Mouse (Mus musculus): ENCODE results near the gene Dab2ip. TPM values are rescaled to one million over a fixed set of nuclear protein-coding genes. Genes with fewer than 3 reads are reported as not detected.

The Dab2ip gene
- polyA plus RNA-seq, 1 experiment from 2014 or later: 33.2 TPM

DNA sequence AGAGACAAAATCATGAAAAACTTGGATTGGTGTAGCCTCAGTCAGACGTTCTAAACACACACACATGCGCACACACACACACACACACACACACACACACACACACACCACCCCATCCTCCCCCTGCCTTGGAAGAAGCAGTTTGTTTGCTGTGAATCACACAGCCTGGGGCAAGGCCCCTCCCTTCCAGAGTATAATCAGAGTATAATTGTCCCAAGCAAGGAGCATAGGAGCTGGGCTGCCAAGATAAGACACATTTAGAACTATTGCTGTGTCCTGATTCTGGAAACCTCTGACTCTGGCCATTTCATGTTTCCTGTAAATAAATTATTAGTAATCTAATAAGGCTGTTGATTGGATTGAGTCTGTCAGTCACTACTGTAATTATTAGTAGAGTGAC, 29.0 kb upstream of the Dab2ip start:
- WGBS: 78% methylated on average over 2 of the region's 2 CpGs
- Histone ChIP-seq H3K4me2 (ENCODE audit: low read length) (no peak overlapping the region), H3K27me3 (ENCODE audit: control insufficient read depth, insufficient read depth, low read depth, low read length) (no peaks in the 10 kb centered on the region), H3K36me3 (ENCODE audit: control insufficient read depth, insufficient read depth, low read length) (no peaks in the 10 kb centered on the region), H3K27ac (ENCODE audit: low read length) (no peak overlapping the region), H3K9me3 (replicated peaks; ENCODE audit: control insufficient read depth, low read length, poor library complexity, severe bottlenecking) (no peaks in the 10 kb centered on the region), H3K9ac (ENCODE audit: low read depth, low read length) (no peak overlapping the region), H3K4me3 (ENCODE audit: low read depth, low read length) (no peak overlapping the region), H3K4me1 (ENCODE audit: control insufficient read depth, insufficient read depth, low read length) (no peaks in the 10 kb centered on the region)
- no peak for ATAC-seq

DNA sequence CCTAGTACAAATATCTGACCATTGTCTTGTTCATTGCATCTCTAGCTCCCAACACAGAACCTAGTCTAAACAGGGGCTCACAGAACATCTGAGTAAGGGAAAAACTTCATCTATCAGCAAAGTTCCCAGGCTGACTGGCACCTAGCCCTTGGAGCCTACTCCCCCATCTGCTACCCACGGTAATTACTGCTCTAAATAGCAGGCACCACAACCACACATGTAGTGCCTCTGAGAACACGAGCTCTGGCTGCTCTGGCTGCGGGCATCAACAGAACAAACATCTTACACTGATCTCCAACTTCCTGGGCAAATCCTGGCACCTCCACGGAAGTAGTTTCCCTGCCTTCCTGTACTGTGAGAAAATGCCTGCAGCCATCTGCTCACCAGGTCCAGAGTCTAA, 28.2 kb upstream of the Dab2ip start:
- no peak for ATAC-seq
- Histone ChIP-seq H3K36me3 (ENCODE audit: control insufficient read depth, insufficient read depth, low read length) (no peaks in the 10 kb centered on the region), H3K27me3 (ENCODE audit: control insufficient read depth, insufficient read depth, low read depth, low read length) (no peaks in the 10 kb centered on the region), H3K4me3 (ENCODE audit: low read depth, low read length) (no peak overlapping the region), H3K4me1 (ENCODE audit: control insufficient read depth, insufficient read depth, low read length) (no peaks in the 10 kb centered on the region), H3K9me3 (replicated peaks; ENCODE audit: control insufficient read depth, low read length, poor library complexity, severe bottlenecking) (no peaks in the 10 kb centered on the region), H3K4me2 (ENCODE audit: low read length) (no peak overlapping the region), H3K27ac (ENCODE audit: low read length) (no peak overlapping the region), H3K9ac (ENCODE audit: low read depth, low read length) (no peak overlapping the region)
- 74% methylated on average over 4 of the region's 4 CpGs for WGBS

DNA sequence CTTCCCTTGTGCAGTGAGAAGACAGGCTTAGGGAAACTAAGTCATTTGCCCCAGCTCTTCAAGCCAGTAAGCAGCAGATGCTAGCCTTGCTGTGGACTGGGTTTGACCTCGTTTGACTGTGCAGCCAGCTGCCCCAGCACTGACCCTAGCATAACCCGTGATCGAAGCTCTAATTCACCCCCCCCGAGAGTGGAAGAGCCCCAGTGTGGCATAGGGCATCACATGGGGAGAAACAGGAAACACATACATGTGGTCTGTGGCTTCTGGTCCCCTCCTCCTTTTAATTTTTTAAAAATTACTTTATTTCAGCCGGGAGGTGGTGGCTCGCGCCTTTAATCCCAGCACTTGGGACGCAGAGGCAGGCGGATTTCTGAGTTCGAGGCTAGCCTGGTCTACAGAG, 27.3 kb upstream of the Dab2ip start:
- ATAC-seq: no peak
- Histone ChIP-seq H3K4me1 (ENCODE audit: control insufficient read depth, insufficient read depth, low read length) (no peaks in the 10 kb centered on the region), H3K27me3 (ENCODE audit: control insufficient read depth, insufficient read depth, low read depth, low read length) (no peaks in the 10 kb centered on the region), H3K27ac (ENCODE audit: low read length) (no peak overlapping the region), H3K9me3 (replicated peaks; ENCODE audit: control insufficient read depth, low read length, poor library complexity, severe bottlenecking) (no peaks in the 10 kb centered on the region), H3K4me3 (ENCODE audit: low read depth, low read length) (no peak overlapping the region), H3K4me2 (ENCODE audit: low read length) (no peak overlapping the region), H3K36me3 (ENCODE audit: control insufficient read depth, insufficient read depth, low read length) (no peaks in the 10 kb centered on the region), H3K9ac (ENCODE audit: low read depth, low read length) (no peak overlapping the region)
- WGBS: 90% methylated on average over 10 of the region's 10 CpGs

DNA sequence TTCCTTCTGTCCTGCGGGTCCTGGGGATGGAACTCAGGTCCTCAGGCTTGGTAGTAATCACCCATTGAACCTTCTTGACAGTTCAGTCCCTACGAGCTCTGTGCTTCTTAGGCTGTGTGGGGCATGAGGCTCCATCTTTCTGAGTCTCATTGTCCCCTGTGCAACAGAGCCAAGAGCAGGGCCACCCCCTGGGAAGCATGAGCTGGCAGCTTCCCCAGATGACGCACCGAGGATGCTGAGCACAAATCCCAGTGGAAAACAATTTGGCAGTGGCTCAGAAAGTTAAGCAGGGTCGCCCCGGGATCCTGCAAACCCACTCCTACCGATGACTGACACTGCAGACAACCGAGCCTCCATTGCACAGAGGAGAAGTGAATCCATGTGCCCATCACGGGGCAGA, 24.4 kb upstream of the Dab2ip start:
- H3K27me3 ChIP-seq (ENCODE audit: control insufficient read depth, insufficient read depth, low read depth, low read length): no peaks in the 10 kb centered on the region
- H3K36me3 ChIP-seq (ENCODE audit: control insufficient read depth, insufficient read depth, low read length): no peaks in the 10 kb centered on the region
- H3K9me3 ChIP-seq (replicated peaks; ENCODE audit: control insufficient read depth, low read length, poor library complexity, severe bottlenecking): no peaks in the 10 kb centered on the region
- H3K9ac ChIP-seq (ENCODE audit: low read depth, low read length): no peak overlapping the region
- 51% methylated on average over 9 of the region's 9 CpGs for WGBS
- no peak overlapping the region for H3K4me2 ChIP-seq (ENCODE audit: low read length)
- no peaks in the 10 kb centered on the region for H3K4me1 ChIP-seq (ENCODE audit: control insufficient read depth, insufficient read depth, low read length)
- 0 out of 2 replicates have a peak, but pooled peaks have one; percentile 36 for ATAC-seq
- no peak overlapping the region for H3K27ac ChIP-seq (ENCODE audit: low read length)
- H3K4me3 ChIP-seq (ENCODE audit: low read depth, low read length): no peak overlapping the region

DNA sequence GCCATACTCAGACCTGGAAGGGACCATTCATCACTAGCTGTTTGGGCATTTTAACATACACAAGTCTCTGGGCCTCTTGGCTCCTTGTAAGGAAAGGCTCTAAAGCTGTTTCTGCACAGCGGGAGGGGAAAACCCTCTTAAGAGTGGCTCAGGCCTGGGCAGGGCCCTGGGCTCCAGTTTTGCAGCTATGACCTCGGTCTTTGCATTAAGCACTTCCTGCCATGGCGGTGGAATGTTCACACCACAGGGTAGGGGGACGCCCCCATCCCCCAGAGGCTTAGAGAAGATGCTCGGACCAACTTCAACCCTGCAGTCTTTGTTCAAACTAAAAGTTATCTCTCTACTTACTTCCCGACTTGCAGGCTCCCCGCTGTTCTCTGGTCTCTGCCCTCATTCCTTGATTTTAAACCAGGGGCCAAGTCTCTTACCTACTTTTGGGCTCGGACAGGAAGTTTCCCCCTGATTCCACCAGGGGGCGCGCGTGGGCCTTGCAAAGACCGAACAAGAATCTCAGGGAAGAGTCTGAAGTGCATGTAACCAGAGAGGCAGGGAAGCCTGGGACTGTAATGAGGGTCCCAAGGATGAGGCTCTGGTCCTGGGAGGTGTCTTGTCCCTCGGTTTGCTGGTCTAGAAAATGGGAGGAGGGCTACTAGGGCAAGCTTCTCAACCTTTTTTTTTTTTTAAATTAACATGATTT, 18.6 kb upstream of the Dab2ip start:
- no peak overlapping the region for H3K4me2 ChIP-seq (ENCODE audit: low read length)
- no peaks in the 10 kb centered on the region for H3K4me1 ChIP-seq (ENCODE audit: control insufficient read depth, insufficient read depth, low read length)
- no peak overlapping the region for H3K4me3 ChIP-seq (ENCODE audit: low read depth, low read length)
- H3K9ac ChIP-seq (ENCODE audit: low read depth, low read length): no peak overlapping the region
- no peaks in the 10 kb centered on the region for H3K36me3 ChIP-seq (ENCODE audit: control insufficient read depth, insufficient read depth, low read length)
- no peaks in the 10 kb centered on the region for H3K27me3 ChIP-seq (ENCODE audit: control insufficient read depth, insufficient read depth, low read depth, low read length)
- H3K9me3 ChIP-seq (replicated peaks; ENCODE audit: control insufficient read depth, low read length, poor library complexity, severe bottlenecking): no peaks in the 10 kb centered on the region
- WGBS: 8% methylated on average over 13 of the region's 13 CpGs
- peak; percentile 61; the same call in 1 of the 2 replicates for ATAC-seq
- H3K27ac ChIP-seq (ENCODE audit: low read length): no peak overlapping the region

DNA sequence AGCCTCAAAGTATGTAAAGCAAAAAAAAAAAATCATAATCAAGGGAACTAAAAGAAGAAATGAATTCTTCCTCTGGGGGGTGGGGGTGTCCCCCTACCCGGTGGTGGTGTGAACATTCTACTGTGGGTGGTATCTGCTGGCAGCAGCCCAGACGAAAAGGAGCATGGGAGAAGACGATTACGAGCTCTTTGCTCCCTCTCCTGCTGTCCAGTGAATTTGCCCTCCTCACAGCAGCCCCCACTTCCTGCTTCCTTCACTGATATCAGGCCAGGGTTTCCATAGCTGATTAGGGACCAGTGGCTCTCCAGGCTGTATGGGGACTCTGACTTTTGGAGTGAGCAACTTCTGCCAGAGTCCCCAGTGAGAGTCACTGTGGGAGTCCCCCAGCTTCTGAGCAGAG, 17.3 kb upstream of the Dab2ip start:
- no peak overlapping the region for H3K4me2 ChIP-seq (ENCODE audit: low read length)
- H3K27me3 ChIP-seq (ENCODE audit: control insufficient read depth, insufficient read depth, low read depth, low read length): no peaks in the 10 kb centered on the region
- no peak for ATAC-seq
- H3K4me1 ChIP-seq (ENCODE audit: control insufficient read depth, insufficient read depth, low read length): peaks cover 7% of the 10 kb centered on the region
- no peak overlapping the region for H3K4me3 ChIP-seq (ENCODE audit: low read depth, low read length)
- H3K9ac ChIP-seq (ENCODE audit: low read depth, low read length): no peak overlapping the region
- 56% methylated on average over 4 of the region's 4 CpGs for WGBS
- H3K9me3 ChIP-seq (replicated peaks; ENCODE audit: control insufficient read depth, low read length, poor library complexity, severe bottlenecking): no peaks in the 10 kb centered on the region
- H3K27ac ChIP-seq (ENCODE audit: low read length): no peak overlapping the region
- H3K36me3 ChIP-seq (ENCODE audit: control insufficient read depth, insufficient read depth, low read length): no peaks in the 10 kb centered on the region

DNA sequence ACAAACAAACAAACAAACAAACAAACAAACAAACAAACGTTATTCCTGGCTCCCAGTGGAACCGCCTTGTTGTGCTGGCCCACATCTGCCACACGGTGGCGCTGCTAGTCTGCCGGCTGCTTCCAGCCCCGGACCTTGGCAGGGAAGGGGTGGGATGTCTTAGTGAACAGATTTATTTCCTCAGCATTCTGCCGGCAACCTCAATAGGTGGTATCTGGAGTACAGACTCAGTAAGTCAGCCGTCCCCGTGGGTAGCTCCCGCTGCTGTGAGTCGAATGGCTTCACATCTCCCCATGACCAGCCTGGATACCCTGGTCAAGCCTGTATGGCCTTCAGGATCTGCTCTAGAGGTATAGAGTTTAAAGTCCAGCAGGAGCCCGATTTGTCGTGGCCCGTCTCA, 13.3 kb upstream of the Dab2ip start:
- H3K36me3 ChIP-seq (ENCODE audit: control insufficient read depth, insufficient read depth, low read length): no peaks in the 10 kb centered on the region
- peak overlapping the region; percentile 14; the same call in 1 of the 2 replicates for H3K4me3 ChIP-seq (ENCODE audit: low read depth, low read length)
- H3K4me1 ChIP-seq (ENCODE audit: control insufficient read depth, insufficient read depth, low read length): peaks cover 7% of the 10 kb centered on the region
- peak; percentile 88 for ATAC-seq
- H3K9me3 ChIP-seq (replicated peaks; ENCODE audit: control insufficient read depth, low read length, poor library complexity, severe bottlenecking): no peaks in the 10 kb centered on the region
- no peak overlapping the region; the same call in 1 of the 2 replicates for H3K9ac ChIP-seq (ENCODE audit: low read depth, low read length)
- no peak overlapping the region for H3K27ac ChIP-seq (ENCODE audit: low read length)
- peak overlapping the region; percentile 54 for H3K4me2 ChIP-seq (ENCODE audit: low read length)
- no peaks in the 10 kb centered on the region for H3K27me3 ChIP-seq (ENCODE audit: control insufficient read depth, insufficient read depth, low read depth, low read length)
- 9% methylated on average over 14 of the region's 14 CpGs for WGBS

DNA sequence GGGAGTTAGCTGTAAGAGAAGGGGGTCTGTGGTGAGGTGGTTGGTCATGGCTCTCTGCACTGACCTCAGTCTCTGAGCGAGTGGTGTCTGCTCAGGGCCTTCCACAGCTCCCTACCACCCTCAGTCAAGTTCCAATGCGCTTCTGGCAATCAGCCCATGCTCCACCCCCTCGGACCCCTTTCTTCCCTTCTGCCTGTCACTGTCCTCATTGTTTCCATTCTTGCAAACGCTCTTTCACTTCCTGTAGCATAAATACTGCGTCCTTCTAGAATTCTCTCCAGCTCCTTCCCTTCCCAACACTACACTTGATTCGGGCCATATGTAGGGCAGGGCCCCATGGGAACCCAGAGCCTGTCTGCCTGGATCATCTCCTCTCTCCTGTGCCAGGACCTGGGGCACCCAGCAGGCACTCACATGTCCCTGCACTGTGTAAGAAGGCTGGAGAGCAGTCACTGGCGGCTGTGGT, 12.9 kb upstream of the Dab2ip start:
- Histone ChIP-seq H3K4me1 (ENCODE audit: control insufficient read depth, insufficient read depth, low read length) (peaks cover 7% of the 10 kb centered on the region), H3K4me2 (ENCODE audit: low read length) (peak overlapping the region; percentile 54), H3K9ac (ENCODE audit: low read depth, low read length) (peak overlapping the region; percentile 1; the same call in 1 of the 2 replicates), H3K27me3 (ENCODE audit: control insufficient read depth, insufficient read depth, low read depth, low read length) (no peaks in the 10 kb centered on the region), H3K27ac (ENCODE audit: low read length) (no peak overlapping the region), H3K9me3 (replicated peaks; ENCODE audit: control insufficient read depth, low read length, poor library complexity, severe bottlenecking) (no peaks in the 10 kb centered on the region), H3K4me3 (ENCODE audit: low read depth, low read length) (peak overlapping the region; percentile 14; the same call in 1 of the 2 replicates), H3K36me3 (ENCODE audit: control insufficient read depth, insufficient read depth, low read length) (no peaks in the 10 kb centered on the region)
- peak; percentile 63 for ATAC-seq
- 27% methylated on average over 7 of the region's 7 CpGs for WGBS

DNA sequence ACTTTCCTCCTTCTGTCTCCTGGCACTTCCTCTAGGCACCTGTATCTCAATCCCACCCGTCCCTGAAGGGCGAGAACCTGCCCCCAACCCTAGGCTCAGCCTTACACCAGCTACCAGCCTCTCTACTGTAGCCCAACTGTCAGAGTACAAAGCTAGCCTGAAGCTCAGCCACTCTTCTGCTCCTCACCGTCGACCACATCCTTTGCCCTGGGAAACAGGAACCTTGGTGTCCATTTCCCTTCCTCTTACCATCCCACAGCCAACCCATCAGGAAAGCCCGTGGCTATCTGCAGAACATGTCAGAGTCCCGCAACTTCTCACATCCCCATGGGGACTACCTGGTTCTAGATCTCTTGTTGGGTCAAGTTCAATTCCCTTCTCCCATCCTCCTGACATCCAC, 11.6 kb upstream of the Dab2ip start:
- no peaks in the 10 kb centered on the region for H3K9me3 ChIP-seq (replicated peaks; ENCODE audit: control insufficient read depth, low read length, poor library complexity, severe bottlenecking)
- ATAC-seq: no peak

More for the DNA sequence above, 11.6 kb upstream of the Dab2ip start:
- Histone ChIP-seq H3K9ac (ENCODE audit: low read depth, low read length) (no peak overlapping the region), H3K36me3 (ENCODE audit: control insufficient read depth, insufficient read depth, low read length) (no peaks in the 10 kb centered on the region), H3K4me3 (ENCODE audit: low read depth, low read length) (no peak overlapping the region), H3K27ac (ENCODE audit: low read length) (no peak overlapping the region), H3K4me1 (ENCODE audit: control insufficient read depth, insufficient read depth, low read length) (peaks cover 7% of the 10 kb centered on the region), H3K4me2 (ENCODE audit: low read length) (no peak overlapping the region), H3K27me3 (ENCODE audit: control insufficient read depth, insufficient read depth, low read depth, low read length) (no peaks in the 10 kb centered on the region)
- WGBS: 92% methylated on average over 6 of the region's 6 CpGs
